In genomic region chrX:57052848-57053173, GRCm38 (mm10) we compare ENCODE assay signal across 8 mouse cellular contexts. TPM values are rescaled to one million over a fixed set of nuclear protein-coding genes. Genes with fewer than 3 reads are reported as not detected.
DNase-seq lines count a peak whose midpoint lies in the region; ATAC-seq and TF ChIP-seq lines count a peak whose summit lies in the region.

No protein-coding gene starts in this region.

- TF ChIP-seq POLR2A in embryonic fibroblast, embryonic 13.5 days (IDR thresholded peaks at IDR 0.05; ENCODE audit: low read depth, low read length), result no peak; the same call in 1 of the 2 replicates

- peak overlapping the region; percentile 63 for H3K9ac ChIP-seq in lung, embryonic 14.5 days
- peak overlapping the region; percentile 65 for H3K9ac ChIP-seq in neural tube, embryonic 14.5 days (replicated peaks; ENCODE audit: low read depth, low read length)

- DNase-seq in lung, embryonic 14.5 days, result no peak
- no peak for DNase-seq in lung, postnatal 36 days
- no peak for DNase-seq in limb, embryonic 10.5 days (ENCODE audit: low spot score)
- DNase-seq in embryo, embryonic 9.5 days (ENCODE audit: extremely low spot score), result no peak
- DNase-seq in ovary, postnatal 36 days (ENCODE audit: low spot score), result no peak
- DNase-seq in c-Kit-positive CD71-positive TER-119-positive erythroid progenitor cells, embryonic 14.5 days (ENCODE audit: low spot score), result no peak

- no peak for TF ChIP-seq CTCF in lung, embryonic 14.5 days (IDR thresholded peaks at IDR 0.05; ENCODE audit: low read depth)
- TF ChIP-seq CTCF in embryonic fibroblast, embryonic 13.5 days (IDR thresholded peaks at IDR 0.05; ENCODE audit: borderline replicate concordance, insufficient read depth, low read length), result no peak

- H3K27ac ChIP-seq in lung, embryonic 14.5 days (ENCODE audit: low read depth), result peak overlapping the region; percentile 95
- H3K27ac ChIP-seq in embryonic fibroblast, embryonic 13.5 days (ENCODE audit: insufficient read depth, low read length), result peak overlapping the region; percentile 91; the same call in 1 of the 2 replicates
- peak overlapping the region; percentile 93 for H3K27ac ChIP-seq in limb, embryonic 10.5 days
- peak overlapping the region; percentile 93 for H3K27ac ChIP-seq in neural tube, embryonic 14.5 days (ENCODE audit: low read depth, low read length)

- WGBS in lung, embryonic 14.5 days, result 7% methylated on average over 4 of the region's 4 CpGs
- WGBS in limb, embryonic 10.5 days, result 17% methylated on average over 4 of the region's 4 CpGs
- WGBS in neural tube, embryonic 14.5 days, result 17% methylated on average over 4 of the region's 4 CpGs

- H3K9me3 ChIP-seq in lung, embryonic 14.5 days (ENCODE audit: low read depth, low read length), result no peaks in the 10 kb centered on the region
- H3K9me3 ChIP-seq in limb, embryonic 10.5 days (replicated peaks), result no peaks in the 10 kb centered on the region
- H3K9me3 ChIP-seq in neural tube, embryonic 14.5 days (ENCODE audit: control insufficient read depth, low read length), result no peaks in the 10 kb centered on the region

- H3K4me3 ChIP-seq in lung, embryonic 14.5 days (ENCODE audit: low read depth, low read length), result peak overlapping the region; percentile 51
- peak overlapping the region; percentile 62 for H3K4me3 ChIP-seq in embryonic fibroblast, embryonic 13.5 days (ENCODE audit: insufficient read depth, low read length)
- peak overlapping the region; percentile 58 for H3K4me3 ChIP-seq in limb, embryonic 10.5 days
- peak overlapping the region; percentile 49 for H3K4me3 ChIP-seq in neural tube, embryonic 14.5 days (ENCODE audit: low read depth, low read length)

- H3K36me3 ChIP-seq in lung, embryonic 14.5 days (ENCODE audit: insufficient read depth), result peaks cover 14% of the 10 kb centered on the region; the same call in 1 of the 2 replicates
- peaks cover 16% of the 10 kb centered on the region for H3K36me3 ChIP-seq in limb, embryonic 10.5 days
- no peaks in the 10 kb centered on the region for H3K36me3 ChIP-seq in neural tube, embryonic 14.5 days (ENCODE audit: control insufficient read depth, insufficient read depth, low read length)

- H3K4me1 ChIP-seq in lung, embryonic 14.5 days (ENCODE audit: insufficient read depth), result no peaks in the 10 kb centered on the region
- H3K4me1 ChIP-seq in embryonic fibroblast, embryonic 13.5 days (ENCODE audit: control insufficient read depth, insufficient read depth, low read length), result no peaks in the 10 kb centered on the region
- H3K4me1 ChIP-seq in limb, embryonic 10.5 days, result no peaks in the 10 kb centered on the region
- no peaks in the 10 kb centered on the region for H3K4me1 ChIP-seq in neural tube, embryonic 14.5 days (ENCODE audit: control insufficient read depth, insufficient read depth, low read length)

- H3K4me2 ChIP-seq in lung, embryonic 14.5 days, result peak overlapping the region; percentile 59
- H3K4me2 ChIP-seq in neural tube, embryonic 14.5 days (ENCODE audit: low read depth, low read length), result peak overlapping the region; percentile 38

- peak; percentile 67 for ATAC-seq in lung, embryonic 14.5 days (ENCODE audit: insufficient read depth)
- ATAC-seq in neural tube, embryonic 14.5 days (ENCODE audit: low read depth), result peak; percentile 74

- no peaks in the 10 kb centered on the region for H3K27me3 ChIP-seq in lung, embryonic 14.5 days (ENCODE audit: insufficient read depth, low read length)
- no peaks in the 10 kb centered on the region for H3K27me3 ChIP-seq in limb, embryonic 10.5 days (ENCODE audit: low read depth, poor library complexity, severe bottlenecking)
- H3K27me3 ChIP-seq in neural tube, embryonic 14.5 days (ENCODE audit: control insufficient read depth, insufficient read depth, low read length), result no peaks in the 10 kb centered on the region

RNA-seq across cellular contexts. Expression of gene Htatsf1, which starts 0.6 kb away (rescaled TPM):
- 75.0 and 77.5 TPM in 2 replicates for polyA plus RNA-seq in lung, embryonic 14.5 days (2014; fragmentation: Nextera tagmentation; extraction: Ambion mirVana)
- polyA plus RNA-seq in embryonic fibroblast, embryonic 13.5 days (2011; ENCODE audit: insufficient read length, low read depth, missing spikeins), result 37.0 and 49.5 TPM in 2 replicates
- polyA plus RNA-seq in limb, embryonic 10.5 days (2016; fragmentation: Nextera tagmentation; extraction: Ambion mirVana), result 65.1 and 79.3 TPM in 2 replicates
- polyA plus RNA-seq in neural tube, embryonic 14.5 days (2014; fragmentation: Nextera tagmentation; extraction: Ambion mirVana), result 83.9 and 87.0 TPM in 2 replicates

RNA-seq across cellular contexts. Expression of gene Brs3, which starts 9.9 kb away (rescaled TPM):
- not detected in 2 replicates for polyA plus RNA-seq in lung, embryonic 14.5 days (2014; fragmentation: Nextera tagmentation; extraction: Ambion mirVana)
- polyA plus RNA-seq in embryonic fibroblast, embryonic 13.5 days (2011; ENCODE audit: insufficient read length, low read depth, missing spikeins), result not detected in 2 replicates
- not detected in 2 replicates for polyA plus RNA-seq in limb, embryonic 10.5 days (2016; fragmentation: Nextera tagmentation; extraction: Ambion mirVana)
- 0.09 TPM in 1 of 2 replicates, not detected in the other for polyA plus RNA-seq in neural tube, embryonic 14.5 days (2014; fragmentation: Nextera tagmentation; extraction: Ambion mirVana)

RNA-seq across cellular contexts. Expression of gene Vgll1, which starts 35.1 kb away (rescaled TPM):
- 0.22 TPM in 1 of 2 replicates, not detected in the other for polyA plus RNA-seq in lung, embryonic 14.5 days (2014; fragmentation: Nextera tagmentation; extraction: Ambion mirVana)
- not detected in 2 replicates for polyA plus RNA-seq in embryonic fibroblast, embryonic 13.5 days (2011; ENCODE audit: insufficient read length, low read depth, missing spikeins)
- polyA plus RNA-seq in limb, embryonic 10.5 days (2016; fragmentation: Nextera tagmentation; extraction: Ambion mirVana), result 0.15 and 0.20 TPM in 2 replicates
- not detected in 2 replicates for polyA plus RNA-seq in neural tube, embryonic 14.5 days (2014; fragmentation: Nextera tagmentation; extraction: Ambion mirVana)
